Mouse (Mus musculus): ENCODE measurements around the gene Havcr2. TPM values are rescaled to one million over a fixed set of nuclear protein-coding genes. Genes with fewer than 3 reads are reported as not detected.
"Not testable (repeated sequence)": the region's sequence is repeated elsewhere in the genome, so short reads cannot be mapped to it uniquely, and the experiment has no call there.

The Havcr2 gene
- total RNA-seq, 1 experiment from 2014 or later = 182 TPM

- peak; percentile 28; the same call in 1 of the 2 replicates for ATAC-seq (replicated peaks; ENCODE audit: insufficient number of reproducible peaks, low FRiP score, low TSS enrichment, poor library complexity, severe bottlenecking)
These were observed 6.9 kb upstream of the Havcr2 start for GRCm38 (mm10) chr11:46447644-46448484.

DNA sequence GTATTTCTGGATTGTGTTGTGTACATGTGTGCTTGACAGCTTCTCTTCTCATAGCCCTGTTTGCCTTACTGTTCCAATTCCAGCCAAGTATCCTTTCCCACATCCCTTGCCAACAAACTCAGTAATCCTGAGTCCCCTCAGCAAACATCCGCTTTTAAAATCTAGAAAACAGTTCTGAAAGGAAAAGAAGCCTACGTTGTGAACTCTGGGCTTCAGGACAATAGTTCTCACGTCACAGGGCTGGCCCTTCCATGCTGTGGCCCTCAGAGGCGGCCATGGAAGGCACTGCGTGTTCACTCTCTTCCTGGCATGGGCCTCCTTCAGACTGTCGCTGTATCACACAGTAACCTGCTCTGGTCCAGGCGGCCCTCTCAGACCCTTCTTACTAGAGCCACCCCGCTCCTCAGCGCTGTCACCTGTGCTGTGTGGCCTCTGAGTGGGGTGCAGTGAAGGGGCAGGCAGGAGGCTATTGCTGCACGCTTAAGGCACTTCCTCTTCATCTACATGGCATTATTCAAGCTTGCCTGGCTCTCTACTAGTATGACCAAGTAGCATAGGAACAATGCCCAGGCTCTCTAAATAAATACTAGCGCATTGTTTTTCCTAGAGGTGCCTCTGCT, 5.2 kb upstream of the Havcr2 start:
- peak; percentile 54; the same call in 1 of the 2 replicates for ATAC-seq (replicated peaks; ENCODE audit: insufficient number of reproducible peaks, low FRiP score, low TSS enrichment, poor library complexity, severe bottlenecking)

- no peak for ATAC-seq (replicated peaks; ENCODE audit: insufficient number of reproducible peaks, low FRiP score, low TSS enrichment, poor library complexity, severe bottlenecking)
These were observed 5.2 kb downstream of the Havcr2 start for GRCm38 (mm10) chr11:46459960-46460359.

- ATAC-seq (replicated peaks; ENCODE audit: insufficient number of reproducible peaks, low FRiP score, low TSS enrichment, poor library complexity, severe bottlenecking) = peak; percentile 87
These were observed 6.6 kb downstream of the Havcr2 start for GRCm38 (mm10) chr11:46461362-46461761.

GRCm38 (mm10) chr11:46461931-46462330, 7.2 kb downstream of the Havcr2 start:
- peak; percentile 87 for ATAC-seq (replicated peaks; ENCODE audit: insufficient number of reproducible peaks, low FRiP score, low TSS enrichment, poor library complexity, severe bottlenecking)

DNA sequence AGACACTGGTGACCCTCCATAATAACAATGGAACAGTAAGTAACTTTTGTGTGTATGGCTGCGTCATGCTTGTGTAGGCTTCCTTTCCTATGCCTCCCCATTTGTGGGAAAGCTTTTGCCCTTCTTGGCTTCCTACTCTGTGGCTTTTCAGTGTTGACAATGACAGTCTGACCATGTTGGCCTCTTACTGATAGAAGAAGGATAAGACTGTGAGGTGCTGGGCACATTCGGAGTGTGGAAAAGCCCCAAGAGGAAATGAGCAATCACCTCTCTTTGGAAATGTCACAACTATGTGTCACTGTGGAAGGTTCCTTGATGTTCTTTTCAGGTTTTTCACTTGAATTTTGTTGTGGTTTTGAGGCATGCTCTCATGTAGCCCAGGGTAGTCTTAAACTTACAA, 12.1 kb downstream of the Havcr2 start:
- peak; percentile 68 for ATAC-seq (replicated peaks; ENCODE audit: insufficient number of reproducible peaks, low FRiP score, low TSS enrichment, poor library complexity, severe bottlenecking)

- no peak for ATAC-seq (replicated peaks; ENCODE audit: insufficient number of reproducible peaks, low FRiP score, low TSS enrichment, poor library complexity, severe bottlenecking)
These were observed 19.5 kb downstream of the Havcr2 start for GRCm38 (mm10) chr11:46474220-46474619.

GRCm38 (mm10) chr11:46479311-46479710, 24.6 kb downstream of the Havcr2 start:
- ATAC-seq (replicated peaks; ENCODE audit: insufficient number of reproducible peaks, low FRiP score, low TSS enrichment, poor library complexity, severe bottlenecking) = no peak

DNA sequence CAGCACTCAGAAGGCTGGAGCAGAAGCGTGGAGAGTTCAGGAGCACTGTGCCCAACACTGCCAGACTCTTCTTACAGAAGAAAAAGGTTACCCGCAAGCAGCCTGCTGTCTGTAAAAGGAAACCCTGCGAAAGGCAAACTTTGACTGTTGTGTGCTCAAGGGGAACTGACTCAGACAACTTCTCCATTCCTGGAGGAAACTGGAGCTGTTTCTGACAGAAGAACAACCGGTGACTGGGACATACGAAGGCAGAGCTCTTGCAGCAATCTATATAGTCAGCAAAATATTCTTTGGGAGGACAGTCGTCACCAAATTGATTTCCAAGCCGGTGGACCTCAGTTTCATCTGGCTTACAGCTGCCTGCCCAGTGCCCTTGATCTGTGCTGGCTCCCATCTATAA, 25.8 kb downstream of the Havcr2 start:
- peak; percentile 82 for ATAC-seq (replicated peaks; ENCODE audit: insufficient number of reproducible peaks, low FRiP score, low TSS enrichment, poor library complexity, severe bottlenecking)

- ATAC-seq (replicated peaks; ENCODE audit: insufficient number of reproducible peaks, low FRiP score, low TSS enrichment, poor library complexity, severe bottlenecking) = peak; percentile 68
These were observed 33.5 kb downstream of the Havcr2 start for GRCm38 (mm10) chr11:46488231-46488630.

GRCm38 (mm10) chr11:46488650-46489049, 33.9 kb downstream of the Havcr2 start:
- ATAC-seq (replicated peaks; ENCODE audit: insufficient number of reproducible peaks, low FRiP score, low TSS enrichment, poor library complexity, severe bottlenecking) = no peak

DNA sequence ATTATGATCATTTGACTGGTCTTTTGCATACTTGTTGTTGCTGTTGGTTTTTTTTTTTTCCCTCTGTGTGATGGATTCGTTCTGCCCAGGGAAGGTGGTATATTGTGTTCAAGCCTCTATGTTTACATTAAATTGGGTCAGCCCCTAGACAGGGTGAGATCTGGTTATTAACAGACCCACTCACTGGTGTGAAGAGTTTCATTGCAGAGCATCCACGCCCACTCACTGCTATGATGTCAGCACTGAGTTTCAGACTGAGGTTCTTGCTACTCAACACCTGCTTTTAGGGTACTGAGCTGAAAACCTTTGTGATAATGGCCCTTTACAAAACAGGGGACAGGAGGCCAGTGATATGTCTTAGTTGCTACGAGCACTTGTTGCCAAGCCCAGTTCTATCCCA, 52.4 kb downstream of the Havcr2 start:
- no peak for ATAC-seq (replicated peaks; ENCODE audit: insufficient number of reproducible peaks, low FRiP score, low TSS enrichment, poor library complexity, severe bottlenecking)

GRCm38 (mm10) chr11:46509900-46510299, 55.2 kb downstream of the Havcr2 start:
- ATAC-seq (replicated peaks; ENCODE audit: insufficient number of reproducible peaks, low FRiP score, low TSS enrichment, poor library complexity, severe bottlenecking) = no peak

DNA sequence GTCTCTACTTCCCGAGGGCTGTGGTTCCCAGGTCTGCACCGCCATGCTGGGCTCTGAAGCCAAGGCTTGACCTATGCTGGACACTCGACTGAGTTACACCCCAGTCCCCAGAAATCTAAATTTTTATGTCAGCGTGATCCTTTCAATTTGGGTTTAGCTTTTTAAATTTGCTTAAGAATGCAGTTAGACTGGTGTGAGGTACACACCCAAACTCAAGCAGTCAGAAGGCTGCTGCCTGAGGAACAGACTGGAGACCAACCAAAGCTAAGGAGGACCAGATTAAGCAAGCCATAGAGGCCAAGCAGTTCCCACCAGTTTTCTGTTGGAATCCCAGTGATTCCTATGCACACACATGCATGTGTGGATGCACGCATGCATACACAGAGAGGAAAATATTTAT, 66.6 kb downstream of the Havcr2 start:
- ATAC-seq (replicated peaks; ENCODE audit: insufficient number of reproducible peaks, low FRiP score, low TSS enrichment, poor library complexity, severe bottlenecking) = not testable (repeated sequence)

- no peak for ATAC-seq (replicated peaks; ENCODE audit: insufficient number of reproducible peaks, low FRiP score, low TSS enrichment, poor library complexity, severe bottlenecking)
These were observed 68.0 kb downstream of the Havcr2 start for GRCm38 (mm10) chr11:46522719-46523118.

- no peak for ATAC-seq (replicated peaks; ENCODE audit: insufficient number of reproducible peaks, low FRiP score, low TSS enrichment, poor library complexity, severe bottlenecking)
These were observed 69.2 kb downstream of the Havcr2 start, which contains the start of gene Gm12169 for GRCm38 (mm10) chr11:46523912-46524311. TSS of gene Gm12169 (plus strand) at chr11:46524212.

- no peak for ATAC-seq (replicated peaks; ENCODE audit: insufficient number of reproducible peaks, low FRiP score, low TSS enrichment, poor library complexity, severe bottlenecking)
These were observed 75.4 kb downstream of the Havcr2 start for GRCm38 (mm10) chr11:46530149-46530548.

All from monocyte, adult 5-6 weeks (primary cell).